Mouse (Mus musculus): ENCODE results near the gene Cyp2t4.

DNA sequence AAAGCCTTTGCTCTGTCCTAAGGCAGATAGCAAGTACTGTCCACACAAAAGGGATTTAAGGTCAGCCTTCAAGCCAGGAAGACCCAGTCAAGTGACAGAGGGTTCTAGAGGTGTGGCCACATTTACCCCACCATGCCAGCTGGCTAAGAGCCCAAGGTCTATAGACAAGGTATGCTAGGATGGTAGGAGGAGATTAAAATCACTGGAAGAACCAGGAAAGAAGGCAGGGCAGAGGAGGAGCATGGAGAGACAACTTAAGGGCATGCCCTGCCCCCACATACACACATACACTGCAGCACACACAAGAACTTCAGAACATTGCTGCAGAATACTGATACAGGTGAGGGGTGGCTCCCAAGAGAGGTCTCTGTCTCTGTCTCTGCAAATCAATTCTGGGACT, 33.8 kb upstream of the Cyp2t4 start, which contains the start of gene Cyp2f2:
- TF ChIP-seq GATA1 (IDR thresholded peaks at IDR 0.05; ENCODE audit: low read length) (no peak), TAL1 (IDR thresholded peaks at IDR 0.05; ENCODE audit: low read length) (no peak)

Data from erythroblast, embryonic 14.5 days (primary cell).